Mouse (Mus musculus) gastrocnemius, adult 2 months (tissue): ENCODE results near the gene Vmn1r64. TPM values are rescaled to one million over a fixed set of nuclear protein-coding genes. Genes with fewer than 3 reads are reported as not detected.
"Not testable (repeated sequence)": the region's sequence is repeated elsewhere in the genome, so short reads cannot be mapped to it uniquely, and the experiment has no call there.

ENCODE experiments used
- DNase-seq: peaks from one replicate; pipeline ENCODE4 v3.0.0; 2022
- H3K27ac ChIP-seq: fragments of 200-600 bp; 2 replicates; pipeline ENCODE4 v1.8.1; 2022; ENCODE audit warnings: mild to moderate bottlenecking
- H3K4me3 ChIP-seq: fragments of 200-600 bp; 2 replicates; pipeline ENCODE4 v1.8.1; 2022; ENCODE audit warnings: mild to moderate bottlenecking, moderate library complexity
- CTCF ChIP-seq: fragments of 200-600 bp; IDR thresholded peaks from 2 replicates; pipeline ENCODE4 v1.8.1; 2022; ENCODE audit warnings: antibody characterized with exemption, mild to moderate bottlenecking, moderate library complexity
- intact Hi-C: fragments of 180-260 bp; cut with DNase I; formaldehyde crosslinking; loops from one replicate; pipeline ENCODE4 v1.15.1; 2025
- long read RNA-seq, 2 experiments: library from polyadenylated mRNA; stranded (forward); transcript quantifications; one replicate each; pipeline ENCODE4 v2.0.0; 2021
- total RNA-seq, 2 experiments: library from RNA; stranded (reverse); gene quantifications; 2 replicates each; pipeline ENCODE4 v1.2.3; 2021

Gene Vmn1r64
- total RNA-seq, result not detected
- long read RNA-seq, experiment 1, result 0 reads
- long read RNA-seq, experiment 2, result 0 reads

DNA sequence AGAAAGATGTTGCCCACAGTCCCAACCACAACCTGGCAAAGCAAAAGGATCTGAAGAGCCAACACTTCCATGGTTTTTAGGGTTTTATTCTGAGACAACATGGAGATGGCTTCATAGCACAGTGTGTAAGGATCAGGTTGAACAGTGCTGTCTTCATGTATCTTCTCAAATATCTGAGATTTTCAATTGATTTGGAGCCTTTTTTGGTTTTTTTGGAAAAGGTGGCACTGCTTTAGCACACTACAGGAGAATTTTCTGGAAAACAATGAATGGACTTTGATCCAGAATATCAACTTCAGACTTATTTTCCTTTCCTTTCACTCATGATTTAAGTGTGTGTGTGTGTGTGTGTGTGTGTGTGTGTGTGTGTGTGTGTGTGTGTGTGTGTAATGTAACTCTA is at the start of gene Vmn1r64:
Gene Vmn1r64, minus strand, starts transcription at position 101 of the 400 bp plus-strand sequence.
- intact Hi-C loops, result no loop called here
- no peak within 1 kb of the TSS for H3K27ac ChIP-seq
- no peak for DNase-seq

DNA sequence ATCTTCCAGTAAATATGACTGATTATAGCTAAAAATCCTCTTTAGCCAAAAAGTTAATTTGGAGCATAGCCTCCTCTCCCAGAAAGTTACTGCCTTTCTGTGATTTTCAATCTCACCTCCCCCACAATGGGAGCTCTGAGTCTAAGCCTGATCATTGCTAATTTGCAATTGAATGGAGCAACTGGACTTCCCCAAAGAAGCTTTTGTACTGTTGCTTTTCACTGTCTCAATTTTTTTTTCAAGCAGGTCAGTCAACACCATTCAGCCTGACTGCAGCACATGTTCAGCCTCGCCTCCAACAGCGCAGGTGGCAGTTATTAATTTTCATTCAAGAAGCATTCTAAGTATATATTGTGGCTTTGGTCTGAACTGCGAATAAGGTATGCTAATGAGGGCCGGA is 14.9 kb upstream of the Vmn1r64 start:
- DNase-seq, result no peak
- no peak overlapping the region for H3K27ac ChIP-seq
- H3K4me3 ChIP-seq, result no peak overlapping the region
- intact Hi-C loops, result no loop called here
- TF ChIP-seq CTCF, result no peak

More for the DNA sequence above, at the start of gene Vmn1r64:
- H3K4me3 ChIP-seq, result no peak within 1 kb of the TSS
- no peak for TF ChIP-seq CTCF

GRCm38 (mm10) chr7:5897245-5897644 is 12.9 kb upstream of the Vmn1r64 start:
- DNase-seq, H3K4me3 ChIP-seq, intact Hi-C loops, H3K27ac ChIP-seq: not testable (repeated sequence)

Other genes starting within 250 kb of the Vmn1r64 start
- not detected for gene Vmn1r62, start 210.9 kb downstream of the Vmn1r64 start, total RNA-seq
- not detected for gene Vmn1r63, start 79.1 kb downstream of the Vmn1r64 start, total RNA-seq
- gene Vmn1r65, start 126.5 kb upstream of the Vmn1r64 start, total RNA-seq, result not detected
- gene Nlrp4c, start 160.6 kb upstream of the Vmn1r64 start, total RNA-seq, result not detected